Mouse (Mus musculus): Measurements from ENCODE around the gene Rgs3. TPM values are rescaled to one million over a fixed set of nuclear protein-coding genes. Genes with fewer than 3 reads are reported as not detected.

Rgs3 gene
- total and polyA plus RNA-seq, 3 experiments: not detected

DNA sequence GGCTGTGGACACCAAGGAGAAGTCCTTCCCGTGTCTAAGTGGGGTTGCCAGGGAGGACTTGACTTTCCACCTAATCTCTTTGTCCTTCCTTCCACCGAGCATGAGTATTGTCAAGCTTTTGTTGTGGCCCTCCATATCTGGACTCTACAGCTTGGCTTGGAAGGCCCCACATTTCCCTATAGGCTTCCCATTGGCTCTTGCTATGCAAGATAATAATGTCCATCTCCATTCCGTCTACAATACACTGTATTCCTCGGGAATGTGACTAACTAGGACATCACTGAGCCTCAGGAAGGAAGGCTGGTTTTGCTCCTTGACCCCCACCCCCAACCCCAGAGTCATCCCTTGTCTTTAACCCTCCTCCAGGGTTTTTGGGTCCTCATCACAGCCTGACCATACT, 44.0 kb downstream of the Rgs3 start:
- TF ChIP-seq EP300 (IDR thresholded peaks at IDR 0.05; ENCODE audit: low read depth in 1 of 2, low read length in 2 of 2): no peak
- no peak for TF ChIP-seq ZKSCAN1 (IDR thresholded peaks at IDR 0.05; ENCODE audit: low read depth, low read length)
- TF ChIP-seq CHD1 (IDR thresholded peaks at IDR 0.05; ENCODE audit: low read depth, low read length): no peak
- no peak for TF ChIP-seq POLR2A (IDR thresholded peaks at IDR 0.05; ENCODE audit: control insufficient read depth in 1 of 2, insufficient read depth in 1 of 2, low read depth in 1 of 2, low read length in 2 of 2, poor library complexity in 1 of 2)
- no peak for TF ChIP-seq HCFC1 (IDR thresholded peaks at IDR 0.05; ENCODE audit: low read depth, low read length)
- TF ChIP-seq GABPA (IDR thresholded peaks at IDR 0.05; ENCODE audit: low read depth, low read length): no peak
- no peak for TF ChIP-seq NELFE (IDR thresholded peaks at IDR 0.05; ENCODE audit: low read depth, low read length)
- TF ChIP-seq ETS1 (IDR thresholded peaks at IDR 0.05; ENCODE audit: low read depth, low read length): no peak
- TF ChIP-seq POLR2AphosphoS2 (IDR thresholded peaks at IDR 0.05; ENCODE audit: low read length): no peak
- no peak for TF ChIP-seq RAD21 (IDR thresholded peaks at IDR 0.05; ENCODE audit: low read depth, low read length)
- no peak for TF ChIP-seq NRF1 (IDR thresholded peaks at IDR 0.05; ENCODE audit: insufficient read depth, low read depth, low read length, poor library complexity, severe bottlenecking)
- no peak for TF ChIP-seq TAL1 (IDR thresholded peaks at IDR 0.05; ENCODE audit: low read length)
- no peak for TF ChIP-seq USF2 (IDR thresholded peaks at IDR 0.05; ENCODE audit: borderline replicate concordance in 1 of 2, insufficient read depth in 1 of 2, low read depth in 1 of 2, low read length in 2 of 2)
- no peak for TF ChIP-seq POLR2AphosphoS5 (IDR thresholded peaks at IDR 0.05; ENCODE audit: borderline replicate concordance, low read depth, low read length)
- DNase-seq (ENCODE audit: low read depth, low spot score): no peak
- Histone ChIP-seq H3K4me1 (ENCODE audit: control insufficient read depth in 1 of 2, insufficient read depth in 2 of 2, low read length in 2 of 2) (no peaks in the 10 kb centered on the region), H3K36me3 (ENCODE audit: control insufficient read depth in 1 of 2, insufficient read depth in 2 of 2, low read length in 2 of 2) (no peaks in the 10 kb centered on the region), H3K27me3 (ENCODE audit: control insufficient read depth in 1 of 2, insufficient read depth in 2 of 2, low read length in 2 of 2) (no peaks in the 10 kb centered on the region), H3K79me2 (ENCODE audit: control insufficient read depth, insufficient read depth, low read length, poor library complexity) (no peaks in the 10 kb centered on the region), H3K9me3 (replicated peaks; ENCODE audit: insufficient read depth, low read length) (no peaks in the 10 kb centered on the region), H3K4me3 (ENCODE audit: control insufficient read depth in 1 of 2, insufficient read depth in 1 of 2, low read depth in 2 of 2, low read length in 2 of 2) (no peak overlapping the region), H3K27ac (ENCODE audit: control insufficient read depth, low read depth, low read length) (no peak overlapping the region), H3K9ac (ENCODE audit: control insufficient read depth, low read depth, low read length, poor library complexity, severe bottlenecking) (no peak overlapping the region)

DNA sequence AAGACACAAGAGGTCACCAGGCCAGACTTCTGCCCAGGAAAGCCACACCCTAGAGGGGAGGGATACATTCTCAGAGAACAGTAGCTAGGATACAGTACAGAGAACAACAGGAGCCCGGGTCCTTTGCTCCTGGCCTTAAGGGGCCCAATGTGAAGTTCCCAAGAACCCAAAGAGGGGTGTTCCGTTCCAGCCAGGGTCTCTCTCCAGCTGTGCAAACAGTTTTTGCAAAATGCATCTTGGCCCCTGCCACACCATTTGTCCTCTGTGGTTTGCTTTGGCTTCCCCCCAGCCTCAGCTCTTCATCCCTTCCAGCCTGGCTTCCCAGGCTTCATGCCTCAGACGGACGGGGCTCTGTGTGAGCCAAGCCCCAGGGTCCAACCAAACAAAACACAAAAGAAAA, 44.4 kb downstream of the Rgs3 start:
- no peaks in the 10 kb centered on the region for H3K9me3 ChIP-seq (replicated peaks; ENCODE audit: insufficient read depth, low read length)
- H3K9ac ChIP-seq (ENCODE audit: control insufficient read depth, low read depth, low read length, poor library complexity, severe bottlenecking): no peak overlapping the region
- H3K27ac ChIP-seq (ENCODE audit: control insufficient read depth, low read depth, low read length): no peak overlapping the region
- H3K4me3 ChIP-seq (ENCODE audit: control insufficient read depth in 1 of 2, insufficient read depth in 1 of 2, low read depth in 2 of 2, low read length in 2 of 2): no peak overlapping the region
- no peaks in the 10 kb centered on the region for H3K36me3 ChIP-seq (ENCODE audit: control insufficient read depth in 1 of 2, insufficient read depth in 2 of 2, low read length in 2 of 2)
- H3K79me2 ChIP-seq (ENCODE audit: control insufficient read depth, insufficient read depth, low read length, poor library complexity): no peaks in the 10 kb centered on the region
- TF ChIP-seq GABPA (IDR thresholded peaks at IDR 0.05; ENCODE audit: low read depth, low read length) (no peak), KAT2A (conservative IDR thresholded peaks at IDR 0.05; ENCODE audit: low read depth, low read length) (no peak), SMC3 (IDR thresholded peaks at IDR 0.05; ENCODE audit: low read depth, low read length) (no peak), ELF1 (IDR thresholded peaks at IDR 0.05; ENCODE audit: low read depth, low read length) (no peak), MYC (IDR thresholded peaks at IDR 0.05; ENCODE audit: low read depth, low read length) (no peak), TAL1 (IDR thresholded peaks at IDR 0.05; ENCODE audit: low read length) (no peak)
- H3K4me1 ChIP-seq (ENCODE audit: control insufficient read depth in 1 of 2, insufficient read depth in 2 of 2, low read length in 2 of 2): no peaks in the 10 kb centered on the region
- no peaks in the 10 kb centered on the region for H3K27me3 ChIP-seq (ENCODE audit: control insufficient read depth in 1 of 2, insufficient read depth in 2 of 2, low read length in 2 of 2)
- DNase-seq (ENCODE audit: low read depth, low spot score): no peak
